Mouse (Mus musculus) adrenal gland, postnatal 4 days (tissue): ENCODE measurements around the gene Tbc1d1. TPM values are rescaled to one million over a fixed set of nuclear protein-coding genes. Genes with fewer than 3 reads are reported as not detected.

ENCODE experiments used
- DNase-seq, 2 experiments: peaks; one replicate each; pipeline ENCODE4 v3.0.0; 2021 to 2022; ENCODE audit warnings: low spot score in 2 of 2, mixed read lengths in 2 of 2
- long read RNA-seq, 2 experiments: library from polyadenylated mRNA; stranded (forward); transcript quantifications; one replicate each; pipeline ENCODE4 v2.0.0; 2021
- total RNA-seq, 2 experiments: library from RNA; stranded (reverse); gene quantifications; 2 replicates each; pipeline ENCODE4 v1.2.3; 2021

Gene Tbc1d1
- 10 to 100 TPM; 20.2 to 26.7 TPM for total RNA-seq
- long read RNA-seq, experiment 1, full-length matches to known transcripts = 6 of 10 reads
- long read RNA-seq, experiment 1, partial matches to known transcripts = 1 of 10 reads
- long read RNA-seq, experiment 1, other reads (novel, unspliced or antisense) = 3 of 10 reads
- long read RNA-seq, experiment 2, full-length matches to known transcripts = 11 of 24 reads
- long read RNA-seq, experiment 2, partial matches to known transcripts = 7 of 24 reads
- long read RNA-seq, experiment 2, other reads (novel, unspliced or antisense) = 6 of 24 reads

DNA sequence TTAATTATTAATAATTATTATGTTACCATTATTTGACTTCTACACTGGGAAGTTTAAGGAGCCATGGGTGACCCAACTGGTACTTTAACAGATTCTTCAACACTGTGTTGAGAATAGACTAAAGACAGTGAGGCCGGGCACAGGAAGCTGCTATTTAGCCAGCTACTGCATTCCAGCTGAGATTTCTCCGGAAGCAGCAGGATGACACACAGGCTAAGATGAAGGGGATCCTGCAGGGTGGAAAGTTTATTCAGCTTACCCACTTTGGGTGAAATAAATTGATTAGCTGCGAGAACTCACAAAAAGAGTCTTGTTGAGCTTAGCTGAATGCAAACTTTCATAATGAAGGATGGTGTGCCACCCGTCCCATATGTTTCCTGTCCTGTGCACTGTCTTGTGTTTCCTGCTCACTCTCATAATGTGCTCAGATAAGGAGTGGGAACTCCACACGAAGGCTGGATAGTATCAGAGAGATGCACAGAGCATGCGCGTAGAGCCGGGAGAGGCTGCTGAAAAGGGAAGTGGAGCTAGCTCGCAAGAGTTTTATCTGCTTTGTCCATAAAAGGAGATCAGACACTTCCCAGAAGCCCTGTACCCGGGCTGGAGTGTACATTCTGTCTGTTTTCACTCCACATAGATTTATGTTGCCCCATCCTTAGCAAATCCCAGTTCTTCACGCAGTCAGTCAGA, at the start of gene Tbc1d1:
Gene Tbc1d1, plus strand, starts transcription at position 445 of the 690 bp plus-strand sequence.
- no peak for DNase-seq

DNA sequence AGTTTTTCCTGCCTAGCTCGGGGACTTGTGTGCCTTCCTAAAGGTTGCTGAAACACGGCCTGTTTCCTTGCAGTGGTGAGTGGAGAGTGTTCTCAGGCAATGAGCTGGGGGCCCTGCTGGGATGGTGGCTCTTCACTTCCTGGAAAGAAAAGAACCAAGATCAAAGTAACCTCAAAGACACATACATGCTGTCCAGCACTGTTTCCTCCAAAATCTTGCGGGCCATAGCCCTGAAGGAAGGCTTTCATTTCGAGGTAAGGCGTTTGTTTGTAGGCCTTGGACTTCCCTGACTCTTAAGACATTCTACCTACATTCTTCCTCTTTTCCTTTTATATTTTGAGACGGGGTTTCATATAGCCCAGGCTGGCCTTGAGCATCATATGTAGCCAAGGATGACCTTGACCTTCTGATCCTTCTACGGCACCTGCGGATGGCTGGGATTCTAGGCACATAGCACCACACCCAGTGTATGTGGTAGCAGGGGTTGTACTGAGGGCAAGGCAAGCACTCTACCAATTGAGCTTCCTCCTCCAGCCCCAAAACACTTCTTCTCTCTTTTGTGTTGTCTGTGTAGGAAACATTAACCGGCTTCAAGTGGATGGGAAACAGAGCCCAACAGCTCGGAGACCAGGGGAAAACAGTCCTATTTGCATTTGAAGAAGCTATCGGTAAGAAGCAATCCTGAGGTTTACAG, 48.4 kb upstream of the Tbc1d1 start:
- no peak for DNase-seq

GRCm38 (mm10) chr5:64109217-64109616, 46.9 kb upstream of the Tbc1d1 start:
- DNase-seq = no peak

GRCm38 (mm10) chr5:64112360-64112759, 43.7 kb upstream of the Tbc1d1 start:
- DNase-seq = no peak

- no peak for DNase-seq
Observed at GRCm38 (mm10) chr5:64114210-64114609, 41.9 kb upstream of the Tbc1d1 start.

GRCm38 (mm10) chr5:64117191-64117590, 38.9 kb upstream of the Tbc1d1 start:
- DNase-seq = no peak

DNA sequence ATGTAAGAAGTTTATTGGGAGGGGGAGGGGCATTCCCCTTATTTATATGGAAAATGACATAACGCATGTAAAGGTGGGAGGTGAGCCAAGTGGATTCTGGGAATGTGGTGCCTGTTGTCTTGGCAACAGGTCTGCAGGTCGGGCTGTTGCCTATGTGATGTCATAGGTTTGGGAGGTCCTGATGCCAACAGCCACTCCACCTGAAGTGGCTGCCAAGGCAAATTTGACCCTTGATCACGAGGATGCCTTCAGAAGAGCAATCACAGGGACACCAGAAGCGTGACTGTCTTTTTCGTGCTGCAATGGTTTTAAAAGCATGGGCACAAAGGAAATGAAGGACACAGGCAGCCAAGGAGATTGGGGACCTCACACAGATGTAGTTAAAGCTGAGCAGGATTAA, 30.3 kb upstream of the Tbc1d1 start:
- no peak for DNase-seq

DNA sequence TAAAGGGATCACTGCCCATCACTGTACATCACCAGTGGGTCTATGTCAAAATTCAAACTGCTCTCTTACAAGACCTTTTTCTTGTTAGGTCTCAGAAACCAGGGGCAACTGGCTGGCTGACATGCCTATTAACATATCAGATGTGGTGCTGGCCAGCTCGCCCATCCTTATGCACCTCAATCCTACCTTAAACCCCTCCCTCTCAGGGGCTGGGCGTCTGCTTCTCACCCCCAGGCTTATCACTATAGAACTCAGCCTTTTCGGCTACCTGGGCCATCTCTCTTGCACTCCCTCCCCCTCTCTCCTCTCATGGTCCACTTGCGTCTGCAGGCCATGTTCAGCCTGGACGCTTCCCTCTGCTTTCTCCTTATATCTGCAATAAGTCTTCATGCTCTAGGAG, 24.6 kb upstream of the Tbc1d1 start:
- no peak for DNase-seq

DNA sequence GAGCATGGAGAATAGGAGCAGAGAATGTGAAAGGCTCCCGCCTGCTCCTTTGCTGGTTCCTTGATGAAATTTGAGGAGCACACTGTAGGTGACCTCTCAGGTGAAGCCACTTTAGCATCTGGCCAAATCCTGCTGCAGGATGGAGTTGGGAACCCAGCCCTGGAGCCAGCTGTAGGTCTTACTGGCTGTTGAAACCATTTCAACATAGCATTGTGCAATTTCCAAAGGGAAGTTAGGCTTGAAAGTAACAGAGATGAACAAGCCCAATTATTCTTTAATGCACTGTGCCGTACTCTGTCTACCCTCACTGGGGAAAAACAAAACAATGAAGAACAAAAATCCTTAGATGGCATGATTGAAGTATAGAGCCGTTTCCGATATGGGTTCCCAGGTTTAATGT, 22.2 kb upstream of the Tbc1d1 start:
- no peak for DNase-seq

DNA sequence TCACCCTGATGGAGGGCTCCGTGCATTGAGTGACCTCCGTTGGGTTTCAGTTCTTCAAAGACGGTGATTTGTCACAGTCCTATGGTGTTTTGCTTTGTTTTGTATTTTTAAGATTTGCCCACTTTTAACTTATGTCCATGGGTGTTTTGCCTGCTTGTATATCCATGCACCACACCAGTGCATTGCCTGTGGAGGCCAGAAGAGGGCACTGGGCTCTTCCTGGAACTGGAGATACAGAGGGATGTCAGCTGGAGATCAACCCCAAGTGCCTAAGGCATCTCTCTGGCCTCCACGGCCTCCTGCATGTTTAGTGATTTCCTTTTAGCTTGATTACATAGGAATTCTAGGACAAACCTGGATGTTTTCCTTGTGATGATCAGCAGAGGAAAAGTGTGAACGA, 19.8 kb upstream of the Tbc1d1 start:
- no peak for DNase-seq

DNA sequence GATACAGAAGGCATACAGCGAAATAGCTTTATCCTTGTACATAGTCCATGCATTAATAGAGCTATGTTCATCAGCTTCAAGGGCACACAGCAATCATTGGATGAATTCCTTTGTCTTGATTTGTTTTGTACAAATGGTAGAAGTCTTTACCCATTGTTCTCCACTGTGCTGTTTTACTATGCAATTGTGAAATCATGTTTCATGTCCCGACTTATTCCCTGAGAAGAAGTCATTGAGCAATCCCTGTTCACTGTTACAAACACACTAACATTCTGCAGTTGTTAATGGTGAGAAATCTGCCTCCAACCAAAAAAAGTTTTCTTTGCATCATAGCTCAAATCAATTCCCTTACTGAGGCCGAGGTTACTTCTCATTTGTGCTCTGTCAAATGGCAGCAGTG, 15.9 kb upstream of the Tbc1d1 start:
- DNase-seq = no peak

DNA sequence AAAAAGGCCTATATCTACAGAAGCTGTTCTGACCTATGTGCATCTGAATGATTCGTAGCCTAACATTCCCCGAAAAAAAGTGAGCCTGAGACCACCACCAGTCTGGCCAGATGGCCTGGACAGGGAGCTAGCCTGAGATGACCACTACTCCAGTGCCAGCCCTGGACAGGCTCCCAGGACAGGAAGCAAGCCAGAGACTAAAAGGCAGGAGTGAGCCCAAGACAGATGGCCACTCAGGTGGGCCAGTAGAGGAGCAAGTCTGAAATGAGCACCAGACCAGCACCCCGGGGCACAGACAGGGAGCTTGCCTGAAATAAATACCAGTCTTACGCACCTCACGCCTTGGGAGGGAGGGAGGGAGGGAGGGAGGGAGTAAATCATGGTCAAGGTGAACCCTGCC, 11.8 kb upstream of the Tbc1d1 start:
- DNase-seq = no peak

DNA sequence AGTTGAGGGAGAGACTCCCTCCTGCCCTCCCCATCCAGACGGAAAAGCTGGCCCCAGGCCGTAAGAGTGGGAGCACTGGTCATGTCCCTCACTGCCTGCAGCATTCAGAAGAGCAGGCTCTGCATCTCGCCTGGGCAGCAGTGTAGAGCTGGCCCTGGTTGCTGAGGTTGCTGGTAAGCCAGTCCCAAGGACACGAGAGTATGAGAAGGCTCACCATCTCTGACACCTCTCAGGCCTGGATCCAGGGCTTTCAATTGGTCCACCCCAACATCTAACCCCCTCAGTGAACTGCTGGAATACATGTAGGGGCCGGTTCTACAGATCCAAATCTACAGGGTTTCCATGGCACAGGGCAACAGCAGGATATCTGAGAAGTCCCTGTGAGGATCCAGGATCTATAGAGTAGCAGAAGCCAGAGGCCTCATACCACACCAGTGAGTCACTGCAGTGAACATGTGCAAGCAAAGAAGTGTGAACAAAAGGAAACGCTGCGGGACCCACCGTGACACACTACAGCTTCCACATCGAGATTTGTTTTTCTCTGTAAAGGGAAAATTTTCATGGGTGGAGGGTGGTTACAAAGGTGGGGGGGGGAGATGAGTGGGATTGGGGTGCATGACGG, 9.6 kb upstream of the Tbc1d1 start:
- no peak for DNase-seq

DNA sequence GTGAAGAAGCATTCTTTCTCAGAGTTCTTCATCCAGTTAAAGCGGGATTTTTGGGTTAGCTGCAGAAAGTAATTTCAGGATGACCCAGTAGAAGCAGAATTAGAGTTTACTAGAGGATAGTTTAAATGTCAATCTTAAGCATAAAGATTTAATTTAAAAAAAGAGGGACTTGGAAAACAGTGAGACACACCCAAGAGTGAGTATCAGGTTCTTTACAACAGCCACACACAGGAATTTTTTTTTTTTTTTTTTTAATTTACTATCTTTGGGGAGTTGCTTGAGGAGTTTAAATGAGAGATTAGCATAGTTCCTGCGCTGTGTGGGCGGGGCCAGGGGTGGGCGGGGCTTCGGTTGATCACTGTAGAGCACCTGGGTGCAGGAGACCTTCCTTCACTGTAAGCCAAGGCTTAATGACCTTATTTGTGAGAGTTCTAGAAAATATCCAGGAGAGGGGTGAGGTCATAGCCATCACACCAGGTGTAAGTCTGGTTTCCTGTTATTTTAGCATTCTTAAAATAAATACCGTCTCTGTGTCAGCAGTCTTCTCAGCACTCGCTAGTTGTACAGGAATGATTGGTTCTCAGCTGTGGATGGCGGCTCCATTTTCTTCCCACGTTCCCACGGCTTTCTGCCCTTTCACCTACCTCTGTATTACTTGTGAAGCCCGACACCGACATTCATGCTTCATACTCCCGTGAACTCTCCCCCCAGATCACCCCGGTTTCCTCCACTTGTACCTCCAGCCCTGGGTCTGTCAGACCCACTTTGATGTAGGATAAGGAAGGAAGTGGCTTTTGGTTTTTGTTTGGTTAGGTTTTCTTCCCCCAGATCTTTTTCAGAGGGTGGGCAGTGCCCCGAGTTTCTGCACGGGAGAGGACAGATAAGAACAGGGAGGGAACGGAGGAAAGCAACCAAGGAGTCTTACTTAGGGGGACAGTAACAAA, 6.6 kb upstream of the Tbc1d1 start:
- DNase-seq = no peak

DNA sequence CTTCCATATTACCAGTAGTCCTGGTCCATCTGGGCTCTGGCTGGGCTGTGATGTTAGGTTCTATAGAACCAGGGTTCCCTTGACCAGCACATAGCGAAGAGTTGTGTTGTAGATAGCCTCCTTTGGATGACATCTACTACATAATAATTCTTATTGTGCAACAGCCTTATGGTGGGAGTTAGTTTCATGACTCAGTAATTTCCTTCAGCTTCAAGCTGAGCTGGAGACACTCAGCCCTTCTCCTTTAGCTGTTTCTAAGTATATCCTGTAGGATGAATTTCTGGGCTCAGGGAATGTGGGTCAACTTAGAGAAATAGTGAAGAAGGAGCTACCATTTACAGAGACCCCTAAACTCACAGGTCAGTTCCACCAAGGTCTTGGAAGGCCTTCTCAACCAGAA, 2.8 kb upstream of the Tbc1d1 start:
- DNase-seq = no peak

DNA sequence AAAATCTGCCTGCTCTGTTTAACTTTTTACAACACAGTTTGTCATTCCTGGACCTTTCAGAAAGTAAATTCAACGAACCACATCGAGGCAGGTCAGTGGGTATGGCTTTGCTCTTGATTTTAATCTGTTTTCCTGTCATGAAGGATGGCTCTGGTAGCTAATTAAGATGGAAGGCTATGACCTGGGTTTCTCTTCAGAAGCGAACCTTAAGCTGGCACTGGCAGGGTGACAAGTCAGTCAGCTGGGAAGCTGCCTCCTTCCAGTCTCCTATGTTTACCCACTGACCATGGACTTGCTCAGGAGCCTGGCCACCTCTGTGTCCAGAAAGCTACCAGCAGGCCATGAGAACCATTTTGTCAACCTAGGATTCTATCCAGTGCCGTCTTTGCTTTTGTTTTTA, 474 bp downstream of the Tbc1d1 start:
- no peak for DNase-seq

DNA sequence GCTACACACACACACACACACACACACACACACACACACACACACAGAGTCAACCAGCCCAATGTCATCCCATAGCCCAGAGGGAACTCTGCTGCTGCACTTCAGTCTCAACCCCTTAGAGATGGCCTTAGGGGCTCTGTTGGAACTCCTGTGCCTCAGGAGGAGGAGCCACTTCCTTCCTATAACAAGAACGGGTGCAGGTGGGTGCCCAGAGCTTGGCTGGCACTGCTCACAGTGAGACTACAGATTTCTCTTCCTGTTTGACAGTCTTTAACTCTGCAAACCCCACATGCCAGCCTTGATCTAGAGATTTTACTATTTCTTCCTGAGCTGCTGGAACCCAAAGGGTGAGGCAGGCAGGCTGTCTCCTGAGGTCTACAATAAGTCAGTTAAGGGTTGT, 1.8 kb downstream of the Tbc1d1 start:
- no peak for DNase-seq

- no peak for DNase-seq
Observed at GRCm38 (mm10) chr5:64158501-64158900, 2.4 kb downstream of the Tbc1d1 start.

DNA sequence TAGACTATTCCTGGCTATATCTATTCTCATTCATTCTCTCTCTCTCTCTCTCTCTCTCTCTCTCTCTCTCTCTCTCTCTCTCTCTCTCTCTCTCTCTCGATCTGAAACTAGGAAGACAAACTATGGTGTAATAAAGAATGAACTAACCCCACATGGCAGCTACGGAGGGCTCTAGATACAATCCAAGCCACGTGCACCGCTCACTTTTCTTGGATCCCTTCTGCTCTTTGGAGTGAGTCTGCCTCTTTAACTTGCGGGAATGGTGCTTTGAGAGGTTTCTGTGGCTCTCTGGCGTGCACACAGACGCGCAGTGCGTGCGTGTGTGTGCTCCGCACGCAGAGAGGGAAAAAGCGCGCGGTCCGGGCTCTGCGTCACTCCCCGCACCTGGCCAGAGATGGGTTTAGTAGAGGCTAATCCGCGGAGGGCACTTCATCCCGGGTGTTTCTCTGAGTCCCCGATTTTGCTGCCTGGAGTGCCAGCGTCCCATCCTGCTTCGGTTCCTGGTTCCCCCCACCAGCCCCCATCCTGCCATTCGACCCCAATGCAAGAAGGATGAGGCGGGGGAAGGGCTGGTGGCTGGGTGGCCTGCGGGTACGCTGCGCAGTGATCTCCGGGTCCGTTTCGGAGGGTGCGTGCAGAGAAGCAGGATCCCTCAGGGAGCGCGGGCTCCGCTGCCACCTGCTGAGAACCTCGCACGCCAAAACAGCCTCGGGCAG, 3.1 kb downstream of the Tbc1d1 start:
- DNase-seq = no peak
